Mouse (Mus musculus) heart, adult 2 months (tissue): ENCODE measurements around the gene Neurl2. TPM values are rescaled to one million over a fixed set of nuclear protein-coding genes. Genes with fewer than 3 reads are reported as not detected.

ENCODE experiments used
- DNase-seq, 2 experiments: peaks; one replicate each; pipeline ENCODE4 v3.0.0; 2021
- H3K27ac ChIP-seq: fragments of 200-600 bp; 2 replicates; pipeline ENCODE4 v1.8.1; 2022
- H3K27me3 ChIP-seq: fragments of 200-500 bp; 2 replicates; pipeline ENCODE4 v1.6.1; 2012; ENCODE audit warnings: mild to moderate bottlenecking, low read length, inconsistent platforms, mixed read lengths; ENCODE audit not compliant: control insufficient read depth, insufficient read depth
- H3K36me3 ChIP-seq: fragments of 200-500 bp; 2 replicates; pipeline ENCODE4 v1.6.1; 2012; ENCODE audit warnings: low read length, inconsistent platforms; ENCODE audit not compliant: control insufficient read depth, insufficient read depth
- H3K4me1 ChIP-seq: fragments of 200-500 bp; 2 replicates; pipeline ENCODE4 v1.6.1; 2011; ENCODE audit warnings: low read length; ENCODE audit not compliant: control insufficient read depth, insufficient read depth
- H3K4me3 ChIP-seq: fragments of 200-600 bp; 2 replicates; pipeline ENCODE4 v1.8.1; 2022
- H3K79me2 ChIP-seq: fragments of 200-500 bp; replicated peaks from 2 replicates; pipeline ENCODE4 v1.6.1; 2012; ENCODE audit warnings: mild to moderate bottlenecking, inconsistent platforms, low read length, moderate library complexity, mixed read lengths; ENCODE audit not compliant: control insufficient read depth, insufficient read depth
- H3K9ac ChIP-seq: fragments of 200-500 bp; 2 replicates; pipeline ENCODE4 v1.6.1; 2012; ENCODE audit warnings: low read depth, mild to moderate bottlenecking, control low read depth, inconsistent platforms, low read length, mixed read lengths
- CTCF ChIP-seq: fragments of 200-600 bp; IDR thresholded peaks from 2 replicates; pipeline ENCODE4 v1.8.1; 2022; ENCODE audit warnings: antibody characterized with exemption, mild to moderate bottlenecking, moderate library complexity
- EP300 ChIP-seq: fragments of 200-500 bp; IDR thresholded peaks from 2 replicates; pipeline ENCODE4 v1.6.1; 2011; ENCODE audit warnings: low read depth, low read length, control low read depth; ENCODE audit not compliant: insufficient read depth
- POLR2A ChIP-seq: fragments of 200-500 bp; IDR thresholded peaks from 2 replicates; pipeline ENCODE4 v1.6.1; 2011; ENCODE audit warnings: mild to moderate bottlenecking, low read depth, low read length, control low read depth; ENCODE audit not compliant: insufficient read depth
- WGBS: fragments of 180-500 bp; shearing (Covaris S2); methylation state at CpG from one replicate; pipeline ENCODE4 v1.1.7; 2018; 5-methylcytosine and 5-hydroxymethylcytosine counted together
- intact Hi-C: fragments of 180-260 bp; cut with DNase I; formaldehyde crosslinking; loops from one replicate; pipeline ENCODE4 v1.15.1; 2025
- polyA plus RNA-seq: library from polyadenylated mRNA; depleted of rRNA; stranded (reverse); fragments of >200 nt; gene quantifications from 2 replicates; pipeline ENCODE4 v1.2.3, GENCODE M21; 2012
- total RNA-seq, 2 experiments: library from RNA; stranded (reverse); gene quantifications; 2 replicates each; pipeline ENCODE4 v1.2.3; 2021

Neurl2 gene
- total and polyA plus RNA-seq, 3 experiments = 47.2 to 54.8 (median 49.2) TPM

DNA sequence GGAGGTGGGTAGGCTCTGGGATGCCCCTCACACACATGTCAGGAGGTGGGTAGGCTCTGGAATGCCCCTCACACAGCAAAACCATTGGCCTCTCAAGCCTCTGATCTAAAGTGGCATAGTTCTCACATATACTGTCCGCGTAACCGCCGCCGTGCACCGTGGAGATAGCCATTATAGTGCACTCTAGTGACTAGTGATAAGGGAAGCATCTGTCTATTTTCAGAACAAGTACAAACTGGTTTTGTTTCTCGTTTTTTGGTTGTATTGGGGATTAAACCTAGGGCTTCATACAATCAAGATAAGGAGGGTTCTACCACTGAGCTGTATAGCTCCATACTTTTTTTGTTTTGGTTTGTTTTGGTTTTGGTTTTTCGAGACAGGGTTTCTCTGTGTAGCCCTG, 17.4 kb downstream of the Neurl2 start:
- no peaks in the 10 kb centered on the region for H3K27me3 ChIP-seq
- no peak overlapping the region for H3K4me3 ChIP-seq
- H3K36me3 ChIP-seq = no peaks in the 10 kb centered on the region
- no peaks in the 10 kb centered on the region for H3K79me2 ChIP-seq
- DNase-seq = no peak
- intact Hi-C loops = no loop called here
- no peak overlapping the region for H3K27ac ChIP-seq
- H3K4me1 ChIP-seq = no peaks in the 10 kb centered on the region
- 82% methylated on average over 8 of the region's 8 CpGs for WGBS
- TF ChIP-seq CTCF (no peak), EP300 (no peak), POLR2A (no peak)
- no peak overlapping the region for H3K9ac ChIP-seq

DNA sequence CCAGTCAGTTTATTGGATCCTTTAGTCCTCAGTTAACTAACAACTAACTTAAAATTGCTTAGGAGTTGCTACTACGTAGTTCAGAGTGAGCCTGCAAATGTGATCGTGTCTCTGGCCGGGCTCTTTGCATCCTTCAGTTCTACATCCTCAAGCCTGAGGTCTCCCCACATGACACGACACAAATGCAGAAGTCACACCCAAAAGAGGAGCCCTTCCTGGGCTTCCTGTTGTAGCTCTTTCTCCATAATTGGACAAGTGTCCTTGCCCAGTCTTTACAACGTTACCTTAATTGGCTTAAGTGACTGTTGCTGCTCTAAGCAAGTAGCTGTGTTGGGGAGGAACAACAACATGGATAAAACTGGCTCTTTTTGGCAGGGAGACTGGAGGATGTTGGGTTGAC, 17.9 kb downstream of the Neurl2 start:
- H3K9ac ChIP-seq = no peak overlapping the region
- no peak overlapping the region for H3K4me3 ChIP-seq
- no peaks in the 10 kb centered on the region for H3K79me2 ChIP-seq
- H3K27me3 ChIP-seq = no peaks in the 10 kb centered on the region
- H3K4me1 ChIP-seq = no peaks in the 10 kb centered on the region
- H3K36me3 ChIP-seq = no peaks in the 10 kb centered on the region
- no peak overlapping the region for H3K27ac ChIP-seq
- TF ChIP-seq EP300 (no peak), POLR2A (no peak), CTCF (no peak)
- 75% methylated on average over 5 of the region's 5 CpGs for WGBS
- intact Hi-C loops = no loop called here
- DNase-seq = no peak

DNA sequence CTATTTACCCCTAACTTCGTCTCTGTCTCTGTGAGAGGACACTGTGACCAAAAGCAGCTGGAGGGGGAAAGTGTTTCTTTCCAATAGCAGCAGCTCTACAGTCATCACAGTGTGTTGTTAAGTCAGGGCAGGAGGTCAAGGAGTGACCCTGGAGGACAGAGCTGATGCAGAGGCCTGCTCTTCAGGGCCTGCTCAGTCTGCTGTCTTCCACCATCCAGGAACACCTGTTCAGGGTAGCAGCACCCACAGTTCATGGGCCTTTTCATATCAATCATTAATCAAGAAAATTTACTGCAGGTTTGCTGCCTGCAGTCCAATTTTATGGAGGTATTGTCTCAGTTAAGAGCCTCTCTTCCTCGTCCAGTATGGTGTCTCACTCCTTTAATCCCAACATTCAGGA, 19.7 kb downstream of the Neurl2 start:
- no peaks in the 10 kb centered on the region for H3K36me3 ChIP-seq
- 67% methylated on average over 2 of the region's 2 CpGs for WGBS
- H3K27me3 ChIP-seq = no peaks in the 10 kb centered on the region
- H3K9ac ChIP-seq = no peak overlapping the region
- H3K4me3 ChIP-seq = no peak overlapping the region
- intact Hi-C loops = no loop called here
- no peaks in the 10 kb centered on the region for H3K4me1 ChIP-seq
- no peak for DNase-seq
- no peak for TF ChIP-seq POLR2A
- TF ChIP-seq EP300 = no peak
- no peak for TF ChIP-seq CTCF
- no peak overlapping the region for H3K27ac ChIP-seq
- H3K79me2 ChIP-seq = no peaks in the 10 kb centered on the region

DNA sequence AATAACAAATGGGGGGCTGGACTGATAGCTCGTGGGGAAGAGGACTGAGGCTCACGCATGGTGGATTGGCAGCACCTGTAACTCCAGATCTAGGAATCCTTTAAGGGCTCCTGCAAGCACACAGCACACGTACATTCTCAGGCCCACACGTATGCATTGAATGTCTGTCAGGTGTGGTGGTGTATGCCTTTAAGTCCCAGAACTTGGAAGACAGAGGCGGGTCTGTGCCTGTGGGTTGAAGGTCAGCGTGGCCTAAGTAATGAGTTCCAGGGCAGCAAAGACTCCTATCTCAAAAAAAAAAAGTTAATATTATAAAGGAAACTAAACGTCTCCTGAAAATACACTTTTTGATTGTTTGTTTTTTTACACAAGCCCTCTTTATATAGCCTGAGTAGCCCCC, 26.6 kb downstream of the Neurl2 start:
- Histone ChIP-seq H3K79me2 (peaks cover 1% of the 10 kb centered on the region; the same call in 1 of the 2 replicates), H3K4me1 (peaks cover 3% of the 10 kb centered on the region), H3K9ac (no peak overlapping the region), H3K27ac (no peak overlapping the region), H3K4me3 (no peak overlapping the region), H3K36me3 (no peaks in the 10 kb centered on the region), H3K27me3 (no peaks in the 10 kb centered on the region)
- intact Hi-C loops = no loop called here
- TF ChIP-seq EP300 (no peak), POLR2A (no peak), CTCF (no peak)
- WGBS = 76% methylated on average over 7 of the region's 7 CpGs
- DNase-seq = no peak

DNA sequence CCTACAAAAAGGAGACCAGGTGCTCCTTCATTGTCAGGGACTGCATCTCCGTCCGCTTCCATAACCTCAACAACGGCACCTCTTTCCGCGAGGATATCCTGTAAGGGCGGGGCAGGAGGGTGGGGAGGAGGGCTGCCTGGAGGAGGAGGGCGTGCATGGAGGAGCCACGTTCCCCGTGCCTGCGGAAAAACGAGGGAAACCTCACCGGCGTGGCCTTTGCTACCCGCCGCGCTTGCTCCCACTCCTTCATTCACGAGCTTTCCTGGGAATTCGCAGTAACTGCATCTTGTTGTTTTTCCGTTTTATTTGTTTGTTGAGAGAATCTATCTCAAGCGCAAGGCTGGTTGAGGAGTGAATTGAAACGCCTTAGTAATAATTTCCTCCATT, 27.9 kb downstream of the Neurl2 start:
- intact Hi-C loops = loop anchor here (2.0 kb wide), 1 partner anchor 17 kb away; the partner anchor contains the start of gene Zswim1
- peak overlapping the region; percentile 94 for H3K27ac ChIP-seq
- H3K4me3 ChIP-seq = peak overlapping the region; percentile 66
- no peaks in the 10 kb centered on the region for H3K27me3 ChIP-seq
- peak overlapping the region; percentile 68 for H3K9ac ChIP-seq
- no peaks in the 10 kb centered on the region for H3K36me3 ChIP-seq
- TF ChIP-seq POLR2A (no peak), EP300 (no peak), CTCF (no peak)
- H3K4me1 ChIP-seq = peaks cover 3% of the 10 kb centered on the region
- H3K79me2 ChIP-seq = peaks cover 1% of the 10 kb centered on the region; the same call in 1 of the 2 replicates
- no peak for DNase-seq
- WGBS = 3% methylated on average over 21 of the region's 21 CpGs

- Histone ChIP-seq H3K4me3 (peak within 1 kb of the TSS; percentile 66), H3K4me1 (peaks cover 3% of the 10 kb centered on the region), H3K27me3 (no peaks in the 10 kb centered on the region), H3K9ac (peak within 1 kb of the TSS; percentile 80), H3K36me3 (no peaks in the 10 kb centered on the region), H3K27ac (peak within 1 kb of the TSS; percentile 94), H3K79me2 (peaks cover 1% of the 10 kb centered on the region; the same call in 1 of the 2 replicates)
- intact Hi-C loops = loop anchor here (1.0 to 2.0 kb wide), 2 partner anchors 18 to 107 kb away; partner anchors contain the start of genes Zfp335 and Zswim1
- peak; percentile 98 for DNase-seq
- WGBS = under 1% methylated on average over 47 of the region's 47 CpGs
- no peak for TF ChIP-seq CTCF
- 0 out of 2 replicates have a peak, but pooled peaks have one; percentile 24 for TF ChIP-seq EP300
- TF ChIP-seq POLR2A = peak; percentile 97
Observed at GRCm38 (mm10) chr2:164804533-164805331, 28.5 kb downstream of the Neurl2 start, which contains the start of the genes Acot8 and Zswim3. Acot8 (minus strand) TSS chr2:164804882. Zswim3 (plus strand) TSS chr2:164805098.
